Mouse (Mus musculus): Measurements from ENCODE around the gene Fermt1. TPM values are rescaled to one million over a fixed set of nuclear protein-coding genes. Genes with fewer than 3 reads are reported as not detected.

Gene Fermt1
- polyA plus RNA-seq, 1 experiment from 2014 or later: 53.2 TPM

Other genes starting within 250 kb of the Fermt1 start
- 57.2 and 60.0 TPM in 2 replicates for gene Chgb, start 164.6 kb downstream of the Fermt1 start, polyA plus RNA-seq (2015; fragmentation: Nextera tagmentation; extraction: Ambion mirVana)
- gene Trmt6, start 129.9 kb downstream of the Fermt1 start, polyA plus RNA-seq (2015; fragmentation: Nextera tagmentation; extraction: Ambion mirVana): 23.2 and 25.2 TPM in 2 replicates
- gene Mcm8, start 129.8 kb downstream of the Fermt1 start, polyA plus RNA-seq (2015; fragmentation: Nextera tagmentation; extraction: Ambion mirVana): 10.5 and 10.6 TPM in 2 replicates
- 8.6 and 10.1 TPM in 2 replicates for gene Crls1, start 99.2 kb downstream of the Fermt1 start, polyA plus RNA-seq (2015; fragmentation: Nextera tagmentation; extraction: Ambion mirVana)
- 7.9 and 10.0 TPM in 2 replicates for gene Lrrn4, start 65.0 kb downstream of the Fermt1 start, polyA plus RNA-seq (2015; fragmentation: Nextera tagmentation; extraction: Ambion mirVana)